Mouse (Mus musculus) forebrain, embryonic 10.5 days (tissue): ENCODE measurements around the gene Ggn. TPM values are rescaled to one million over a fixed set of nuclear protein-coding genes. Genes with fewer than 3 reads are reported as not detected.
"Not testable (repeated sequence)": the region's sequence is repeated elsewhere in the genome, so short reads cannot be mapped to it uniquely, and the experiment has no call there.

Experiments used
- DNase-seq: peaks from one replicate; pipeline ENCODE4 v3.0.0-alpha.2; 2017; ENCODE audit warnings: low spot score; ENCODE audit errors: extremely low spot score
- H3K27ac ChIP-seq: fragments of 300-500 bp; sonication (generic); 2 replicates; pipeline ENCODE4 v1.5.1; 2016; ENCODE audit warnings: mild to moderate bottlenecking
- H3K27me3 ChIP-seq: fragments of 300-500 bp; sonication (generic); 2 replicates; pipeline ENCODE4 v1.6.1; 2016; ENCODE audit warnings: mild to moderate bottlenecking; ENCODE audit not compliant: poor library complexity, severe bottlenecking
- H3K36me3 ChIP-seq: fragments of 300-500 bp; sonication (generic); replicated peaks from 2 replicates; pipeline ENCODE4 v1.6.1; 2016; ENCODE audit warnings: mild to moderate bottlenecking, moderate library complexity
- H3K4me1 ChIP-seq: fragments of 300-500 bp; sonication (generic); 2 replicates; pipeline ENCODE4 v1.6.1; 2016
- H3K4me3 ChIP-seq: fragments of 300-500 bp; sonication (generic); 2 replicates; pipeline ENCODE4 v1.5.1; 2016; ENCODE audit warnings: mild to moderate bottlenecking, moderate library complexity
- H3K9me3 ChIP-seq: fragments of 300-500 bp; sonication (generic); 2 replicates; pipeline ENCODE4 v1.6.1; 2016; ENCODE audit warnings: mild to moderate bottlenecking, moderate library complexity
- WGBS: fragments of 180-500 bp; shearing (Covaris S2); methylation state at CpG from one replicate; pipeline ENCODE4 v1.1.7; 2016; 5-methylcytosine and 5-hydroxymethylcytosine counted together
- polyA plus RNA-seq: library from polyadenylated mRNA; unstranded; fragments of >200 nt; fragmentation: Nextera tagmentation; extraction: Ambion mirVana; gene quantifications from 2 replicates; pipeline ENCODE4 v1.2.1, GENCODE M21; 2016

The Ggn gene
- polyA plus RNA-seq, 1 experiment from 2014 or later = 0.69 TPM

DNA sequence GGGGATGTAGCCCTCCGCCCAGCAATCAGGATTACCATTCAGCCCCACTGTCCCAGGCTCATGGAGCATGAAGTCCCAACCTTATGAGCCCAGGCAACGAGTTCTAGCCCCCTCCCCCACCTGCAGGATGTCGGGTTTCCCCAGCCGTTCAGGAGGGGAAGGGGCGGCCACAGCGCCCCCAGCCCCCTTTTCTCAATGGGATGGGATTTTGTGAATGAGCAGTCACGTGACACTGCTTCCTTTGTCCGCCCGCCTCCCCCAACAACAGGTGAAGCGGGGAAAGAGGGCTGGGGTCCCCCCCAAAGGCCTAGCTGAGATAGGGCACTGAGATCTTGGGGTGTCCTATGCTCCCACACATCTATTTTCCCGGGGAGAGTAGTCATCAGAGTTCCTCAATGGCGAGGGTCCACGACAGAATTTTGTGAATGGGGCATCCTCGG is 1.2 kb upstream of the Ggn start:
- 0% methylated on average over 14 of the region's 14 CpGs for WGBS
- peaks cover 55% of the 10 kb centered on the region for H3K27me3 ChIP-seq
- peaks cover 36% of the 10 kb centered on the region for H3K36me3 ChIP-seq
- peaks cover 67% of the 10 kb centered on the region for H3K4me1 ChIP-seq
- H3K4me3 ChIP-seq = peak overlapping the region; percentile 75
- DNase-seq = peak; percentile 66
- peak overlapping the region; percentile 92 for H3K27ac ChIP-seq
- no peaks in the 10 kb centered on the region for H3K9me3 ChIP-seq

DNA sequence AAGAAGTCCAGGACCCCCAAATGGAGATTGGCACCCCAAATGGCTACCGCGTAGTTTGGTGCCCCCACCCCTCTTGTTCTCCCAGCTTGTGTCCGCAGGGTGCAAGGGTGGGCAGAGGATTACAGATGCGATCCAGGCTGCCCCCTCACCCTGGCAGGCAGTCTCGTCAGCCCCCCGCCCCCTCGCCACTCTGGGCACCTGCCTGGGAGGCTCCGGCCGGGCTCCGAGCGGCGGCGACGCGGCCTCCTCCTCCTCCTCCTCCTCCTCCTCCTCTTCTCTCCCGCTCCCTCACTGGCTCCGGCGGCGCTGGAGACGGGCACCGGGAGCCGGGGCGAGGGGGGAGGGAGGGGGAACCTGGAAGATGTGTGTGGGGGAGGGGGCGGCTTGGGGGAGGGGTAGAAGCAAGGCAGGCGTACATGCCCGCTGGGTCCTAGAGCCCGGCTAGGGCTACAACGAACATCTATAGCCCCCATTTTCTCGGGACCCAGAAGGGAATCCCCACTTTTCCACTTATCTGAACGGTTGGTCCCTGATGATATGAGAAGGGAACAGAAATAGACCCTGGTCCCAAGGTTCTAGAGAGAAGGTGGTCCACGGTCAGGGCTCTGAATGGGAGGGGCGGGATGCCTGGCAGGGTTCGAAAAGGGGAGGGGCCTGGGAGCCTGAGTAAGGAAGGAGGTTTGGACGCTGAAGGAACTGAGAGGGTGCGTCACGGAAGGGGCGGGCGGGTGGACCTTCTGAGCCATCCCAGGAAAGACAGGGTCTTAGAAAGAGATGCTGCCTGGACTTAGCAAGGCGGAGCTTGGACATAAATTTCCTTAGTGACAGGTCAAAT is 562 bp upstream of the Ggn start:
- Histone ChIP-seq H3K27me3 (peaks cover 61% of the 10 kb centered on the region), H3K9me3 (no peaks in the 10 kb centered on the region), H3K27ac (peak overlapping the region; percentile 92), H3K4me3 (peak overlapping the region; percentile 75), H3K4me1 (peaks cover 67% of the 10 kb centered on the region), H3K36me3 (peaks cover 40% of the 10 kb centered on the region)
- peak; percentile 90 for DNase-seq
- under 1% methylated on average over 32 of the region's 39 CpGs for WGBS

DNA sequence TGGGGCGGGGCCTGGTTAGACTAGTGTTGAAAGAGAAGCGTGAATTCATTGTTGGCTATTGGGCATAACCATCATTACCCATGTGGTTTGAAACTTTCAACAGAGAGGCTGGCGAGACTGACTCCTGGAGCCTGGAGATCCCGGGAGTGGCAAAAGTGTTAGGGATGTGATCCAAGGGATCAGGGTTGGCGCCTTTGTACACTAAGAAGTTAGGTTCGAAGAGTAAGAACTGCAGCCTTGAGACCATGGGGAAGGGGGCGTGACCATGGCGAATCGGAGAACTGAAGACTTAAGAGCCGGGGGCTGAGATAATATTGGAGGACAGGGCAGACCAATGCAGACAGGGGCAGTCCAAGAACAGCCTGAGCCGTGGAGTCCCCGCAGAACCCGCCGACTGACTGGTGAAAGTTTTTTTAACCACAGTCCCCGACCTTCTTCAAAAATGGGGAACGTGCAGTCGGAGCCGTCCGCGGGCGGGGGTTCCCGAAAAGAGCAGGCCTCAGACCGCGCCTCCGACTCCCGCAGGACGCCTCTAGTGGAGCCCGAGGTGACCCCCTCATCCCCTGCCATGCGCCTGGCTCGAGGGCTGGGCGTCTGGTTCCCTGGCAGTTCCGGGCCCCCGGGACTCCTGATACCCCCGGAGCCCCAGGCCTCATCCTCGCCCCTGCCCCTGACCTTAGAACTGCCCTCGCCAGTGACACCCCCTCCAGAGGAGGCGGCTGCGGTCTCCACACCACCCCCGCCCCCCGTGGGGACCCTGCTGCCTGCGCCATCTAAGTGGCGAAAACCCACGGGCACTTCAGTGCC is 948 bp downstream of the Ggn start:
- peaks cover 69% of the 10 kb centered on the region for H3K27me3 ChIP-seq
- H3K27ac ChIP-seq = peak overlapping the region; percentile 92; the same call in 1 of the 2 replicates
- no peak for DNase-seq
- peaks cover 67% of the 10 kb centered on the region for H3K4me1 ChIP-seq
- peaks cover 42% of the 10 kb centered on the region for H3K36me3 ChIP-seq
- H3K9me3 ChIP-seq = no peaks in the 10 kb centered on the region
- peak overlapping the region; percentile 75 for H3K4me3 ChIP-seq
- WGBS = 1% methylated on average over 43 of the region's 43 CpGs

GRCm38 (mm10) chr7:29171562-29172097 is 1.6 kb downstream of the Ggn start:
- DNase-seq = no peak
- peaks cover 67% of the 10 kb centered on the region for H3K4me1 ChIP-seq
- H3K4me3 ChIP-seq = peak overlapping the region; percentile 75
- peaks cover 66% of the 10 kb centered on the region for H3K27me3 ChIP-seq
- peaks cover 44% of the 10 kb centered on the region for H3K36me3 ChIP-seq
- WGBS = 5% methylated on average over 34 of the region's 34 CpGs
- no peaks in the 10 kb centered on the region for H3K9me3 ChIP-seq
- peak overlapping the region; percentile 48; the same call in 1 of the 2 replicates for H3K27ac ChIP-seq

GRCm38 (mm10) chr7:29172390-29173016 is 2.5 kb downstream of the Ggn start:
- Histone ChIP-seq H3K27ac (no peak overlapping the region), H3K27me3 (peaks cover 60% of the 10 kb centered on the region), H3K4me3 (peak overlapping the region; percentile 75; the same call in 1 of the 2 replicates), H3K9me3 (no peaks in the 10 kb centered on the region), H3K4me1 (peaks cover 62% of the 10 kb centered on the region), H3K36me3 (peaks cover 51% of the 10 kb centered on the region)
- 35% methylated on average over 32 of the region's 32 CpGs for WGBS
- DNase-seq = no peak

DNA sequence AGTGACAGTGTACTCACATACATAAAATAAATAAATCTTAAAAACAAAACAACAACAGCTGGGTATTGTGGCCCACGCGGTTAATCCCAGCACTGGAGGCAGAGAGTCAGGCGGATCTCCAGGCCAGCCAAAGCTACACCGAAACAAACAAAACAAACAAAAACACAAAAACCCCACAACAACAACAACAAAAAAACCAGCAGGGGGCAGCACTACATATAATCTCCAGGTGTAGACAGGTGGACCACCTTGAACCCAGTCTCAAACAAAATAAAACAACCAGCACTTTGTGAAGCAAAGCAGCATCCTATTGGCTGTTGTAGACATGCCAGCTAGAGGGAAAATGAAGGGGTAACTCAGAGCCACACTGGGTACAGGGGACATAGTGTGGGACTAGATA is 8.1 kb downstream of the Ggn start:
- no peak for DNase-seq
- no peaks in the 10 kb centered on the region for H3K9me3 ChIP-seq
- H3K27me3 ChIP-seq = peaks cover 21% of the 10 kb centered on the region
- H3K4me3 ChIP-seq = no peak overlapping the region; the same call in 1 of the 2 replicates
- WGBS = 94% methylated on average over 4 of the region's 4 CpGs
- H3K36me3 ChIP-seq = peaks cover 56% of the 10 kb centered on the region
- H3K27ac ChIP-seq = no peak overlapping the region
- H3K4me1 ChIP-seq = peaks cover 21% of the 10 kb centered on the region

DNA sequence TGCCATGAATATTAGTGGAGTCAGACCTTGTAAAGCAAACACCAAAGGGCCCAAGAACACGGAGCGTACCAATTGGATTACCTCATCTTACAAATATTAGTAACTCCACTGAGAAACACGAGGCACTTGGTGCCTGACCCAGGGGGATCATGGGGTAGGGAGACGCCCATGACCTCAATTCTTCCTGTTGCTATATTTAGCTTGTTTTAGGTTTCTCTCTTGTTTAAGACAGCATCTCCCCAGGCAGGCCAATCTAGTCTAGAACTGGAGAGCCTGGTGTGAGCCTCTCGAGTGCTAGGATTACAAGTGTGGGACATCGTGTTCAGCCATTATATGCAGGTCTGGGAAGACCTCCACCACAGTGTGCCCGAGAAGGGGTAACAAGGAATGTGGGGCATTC is 9.3 kb downstream of the Ggn start:
- Histone ChIP-seq H3K36me3 (peaks cover 43% of the 10 kb centered on the region), H3K9me3 (no peaks in the 10 kb centered on the region), H3K4me1 (peaks cover 15% of the 10 kb centered on the region), H3K27ac (0 out of 2 replicates have a peak overlapping the region, but pooled peaks have one; percentile 48), H3K27me3 (peaks cover 9% of the 10 kb centered on the region), H3K4me3 (peak overlapping the region; percentile 89)
- WGBS = 64% methylated on average over 7 of the region's 7 CpGs
- no peak for DNase-seq

GRCm38 (mm10) chr7:29180077-29180853 is 10.3 kb downstream of the Ggn start, which contains the start of gene Psmd8:
Gene Psmd8, minus strand, starts transcription at chr7:29180701.
- Histone ChIP-seq H3K4me1 (peaks cover 15% of the 10 kb centered on the region), H3K27ac (peak within 1 kb of the TSS; percentile 91)
- WGBS = under 1% methylated on average over 62 of the region's 62 CpGs

DNA sequence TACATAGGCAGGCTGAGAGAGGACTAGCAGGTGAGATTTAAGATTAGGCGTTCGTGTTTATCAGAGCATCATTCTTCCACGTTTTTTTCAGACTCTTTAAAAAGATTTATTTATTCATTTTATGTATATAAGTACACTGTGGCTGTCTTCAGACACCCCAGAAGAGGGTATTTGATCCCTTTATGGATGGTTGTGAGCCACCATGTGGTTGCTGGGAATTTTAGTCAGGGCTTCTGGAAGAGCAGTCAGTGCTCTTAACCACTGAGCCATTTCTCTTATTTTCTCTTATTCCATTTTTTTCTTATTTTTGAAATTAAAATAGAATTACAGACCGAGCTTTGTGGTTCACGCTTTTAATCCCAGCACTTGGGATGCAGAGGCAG is 10.8 kb downstream of the Ggn start:
- DNase-seq = no peak
- Histone ChIP-seq H3K9me3 (no peaks in the 10 kb centered on the region), H3K4me3 (peak overlapping the region; percentile 89), H3K4me1 (peaks cover 15% of the 10 kb centered on the region), H3K36me3 (peaks cover 28% of the 10 kb centered on the region), H3K27ac (peak overlapping the region; percentile 91), H3K27me3 (no peaks in the 10 kb centered on the region)
- WGBS = 47% methylated on average over 5 of the region's 5 CpGs

More at GRCm38 (mm10) chr7:29180077-29180853, 10.3 kb downstream of the Ggn start, which contains the start of gene Psmd8:
- no peaks in the 10 kb centered on the region for H3K9me3 ChIP-seq
- H3K36me3 ChIP-seq = peaks cover 34% of the 10 kb centered on the region
- peak; percentile 97 for DNase-seq
- H3K27me3 ChIP-seq = no peaks in the 10 kb centered on the region
- H3K4me3 ChIP-seq = peak within 1 kb of the TSS; percentile 89

GRCm38 (mm10) chr7:29181323-29181722 is 11.3 kb downstream of the Ggn start:
- not testable (repeated sequence) for H3K27me3 ChIP-seq, H3K27ac ChIP-seq, DNase-seq, H3K9me3 ChIP-seq
- 94% methylated on average over 4 of the region's 4 CpGs for WGBS
- peaks cover 23% of the 10 kb centered on the region for H3K36me3 ChIP-seq
- peaks cover 15% of the 10 kb centered on the region for H3K4me1 ChIP-seq
- H3K4me3 ChIP-seq = peak overlapping the region; percentile 89; the same call in 1 of the 2 replicates

DNA sequence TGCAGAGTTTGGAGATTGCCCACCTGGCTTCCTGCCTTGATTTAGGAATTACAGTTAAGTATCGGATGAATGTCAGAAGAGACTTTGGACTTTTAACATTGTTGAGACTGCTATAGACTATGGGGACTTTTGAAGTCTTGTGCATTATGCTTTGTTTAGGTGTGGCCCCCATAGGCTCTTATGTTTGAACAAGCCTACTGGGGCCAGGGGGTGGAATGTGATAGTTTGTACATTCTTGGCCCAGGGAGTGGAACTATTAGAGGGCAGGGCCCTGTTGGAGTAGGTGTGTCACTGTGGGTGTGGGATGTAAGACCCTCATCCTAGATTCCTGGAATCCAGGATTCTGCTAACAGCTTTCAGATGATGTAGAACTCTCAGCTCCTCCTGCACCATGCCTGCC is 24.2 kb downstream of the Ggn start:
- 93% methylated on average over 1 of the region's 1 CpGs for WGBS
- H3K27me3 ChIP-seq = not testable (repeated sequence)

More for the DNA sequence above, 24.2 kb downstream of the Ggn start:
- not testable (repeated sequence) for H3K36me3 ChIP-seq, H3K9me3 ChIP-seq, H3K27ac ChIP-seq, H3K4me3 ChIP-seq, H3K4me1 ChIP-seq, DNase-seq
